Mouse (Mus musculus) layer of hippocampus, adult 9-10 months (tissue): ENCODE results near the gene Olfr495.

Source experiments
- DNase-seq: peaks from one replicate; pipeline ENCODE4 v3.0.0; 2022; ENCODE audit warnings: low spot score

Gene Olfr495

DNA sequence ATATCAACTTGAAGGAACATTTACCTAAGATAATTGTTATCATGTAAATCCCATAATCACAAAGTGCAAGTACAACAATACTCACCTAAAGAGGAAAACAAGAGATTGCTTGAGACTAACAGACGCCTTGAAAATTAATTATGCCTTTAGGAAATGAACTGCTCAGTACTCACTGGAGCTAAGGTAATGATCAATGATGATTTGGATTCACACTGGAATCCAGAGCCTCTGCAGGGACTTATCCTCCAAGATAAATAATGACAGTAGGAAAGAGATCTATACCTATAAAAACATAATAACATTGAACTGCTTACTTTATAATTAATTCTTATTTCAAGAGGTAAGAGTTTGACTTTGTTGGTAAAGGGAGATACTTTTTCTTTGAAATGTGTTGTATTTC, at the start of gene Olfr495:
Gene Olfr495 (plus strand): TSS at position 301 of the 400 bp plus-strand sequence.
- DNase-seq, result no peak

DNA sequence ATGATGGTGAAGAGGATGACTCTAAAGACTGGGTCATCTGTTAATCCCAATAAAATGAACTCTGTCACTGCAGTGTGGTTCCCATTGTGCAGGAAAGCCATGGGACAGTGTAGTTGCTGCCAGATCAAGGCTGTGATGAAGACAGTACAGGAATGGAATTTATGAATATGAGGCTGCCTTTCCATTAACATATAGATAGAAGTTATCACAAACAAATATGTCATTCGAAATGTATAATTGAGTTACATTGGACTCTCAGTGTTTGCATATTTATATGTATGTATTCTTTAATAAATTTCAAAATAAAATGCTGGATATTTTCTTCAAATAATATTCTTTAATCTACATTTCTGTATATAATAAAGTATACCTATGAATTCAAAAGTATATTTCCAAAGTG, 46.1 kb upstream of the Olfr495 start, which contains the start of gene Olfr493:
Gene Olfr493 (minus strand): TSS at position 101 of the 400 bp plus-strand sequence.
- DNase-seq, result no peak

DNA sequence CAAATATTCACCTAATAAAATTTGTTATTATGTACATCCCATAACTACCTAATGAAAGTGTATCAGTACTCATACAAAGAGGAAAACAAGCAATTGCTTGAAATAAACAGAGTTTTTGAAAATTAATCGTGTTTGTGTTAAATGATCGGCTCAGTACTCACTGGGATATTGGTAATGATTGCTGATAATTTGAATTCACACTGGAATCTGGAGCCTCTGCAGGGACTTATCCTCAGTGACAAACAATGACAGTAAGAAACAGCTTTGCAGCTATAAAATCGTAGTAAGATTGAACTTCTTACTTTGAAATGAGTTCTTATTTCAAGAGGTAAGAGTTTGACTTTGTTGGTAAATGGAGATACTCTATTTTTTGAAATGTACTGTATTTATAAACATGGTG, 27.9 kb upstream of the Olfr495 start, which contains the start of gene Olfr494:
Gene Olfr494 (plus strand): TSS at position 301 of the 400 bp plus-strand sequence.
- DNase-seq, result no peak

DNA sequence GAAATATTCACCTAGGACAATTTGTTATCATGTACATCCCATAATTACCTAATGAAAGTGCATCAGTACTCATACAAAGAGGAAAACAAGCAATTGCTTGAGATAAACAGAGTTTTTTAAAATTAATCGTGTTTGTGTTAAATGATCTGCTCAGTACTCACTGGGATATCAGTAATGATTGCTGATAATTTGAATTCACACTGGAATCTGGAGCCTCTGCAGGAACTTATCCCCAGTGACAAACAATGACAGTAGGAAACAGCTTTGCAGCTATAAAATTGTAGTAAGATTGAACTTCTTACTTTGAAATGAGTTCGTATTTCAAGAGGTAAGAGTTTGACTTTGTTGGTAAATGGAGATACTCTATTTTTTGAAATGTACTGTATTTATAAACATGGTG, 27.2 kb downstream of the Olfr495 start, which contains the start of gene Olfr497:
Gene Olfr497 (plus strand): TSS at position 301 of the 400 bp plus-strand sequence.
- DNase-seq, result no peak
